Comparison of ENCODE assay signal across 29 mouse cellular contexts in the genomic region with DNA sequence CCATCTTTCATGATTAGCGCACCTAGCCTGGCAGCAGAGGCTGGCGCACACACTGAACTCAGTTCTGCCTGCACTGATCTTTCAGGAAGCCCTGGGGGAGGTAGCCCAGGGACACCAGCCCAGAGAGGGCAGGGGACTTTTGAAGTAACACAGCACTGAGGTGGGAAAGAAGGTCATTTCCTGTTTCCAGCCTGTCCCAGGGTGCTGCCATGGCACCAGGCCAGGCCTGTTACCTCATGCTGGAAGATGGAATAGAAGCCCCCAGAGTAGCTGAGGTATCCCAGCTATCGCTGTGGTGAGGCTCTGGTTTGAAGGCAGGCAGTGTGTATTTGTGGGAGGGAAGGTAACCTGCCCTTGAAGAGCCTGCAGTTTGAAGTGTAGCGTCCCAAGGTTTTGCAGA. TPM values are rescaled to one million over a fixed set of nuclear protein-coding genes. Genes with fewer than 3 reads are reported as not detected.
DNase-seq lines count a peak whose midpoint lies in the region; ATAC-seq and TF ChIP-seq lines count a peak whose summit lies in the region.
"Had no signal": no experiment of that assay in that cellular context is flagged by ENCODE, and none has a peak within 500 bp of the region (broad histone marks: within the 10 kb centered on the region; RNA-seq: fewer than 3 reads in every experiment).

No protein-coding gene starts in this region.

- no peak overlapping the region for H3K9ac ChIP-seq in embryonic facial prominence, embryonic 12.5 days
- H3K9ac ChIP-seq in intestine, postnatal 0 days (ENCODE audit: low read depth, low read length), result no peak overlapping the region
- H3K9ac ChIP-seq in intestine, embryonic 15.5 days, result no peak overlapping the region
- 0 out of 2 replicates have a peak overlapping the region, but pooled peaks have one; percentile 36 for H3K9ac ChIP-seq in ES-E14 (ENCODE audit: insufficient read depth, low read depth, low read length, poor library complexity, severe bottlenecking)
- H3K9ac ChIP-seq: embryonic facial prominence, embryonic 13.5 days; embryonic facial prominence, embryonic 15.5 days; forebrain, embryonic 12.5 days had no signal

- H3K4me3 ChIP-seq in embryonic facial prominence, embryonic 12.5 days, result no peak overlapping the region
- no peak overlapping the region for H3K4me3 ChIP-seq in embryonic facial prominence, embryonic 10.5 days
- H3K4me3 ChIP-seq in intestine, postnatal 0 days (ENCODE audit: low read depth, low read length), result no peak overlapping the region
- no peak overlapping the region for H3K4me3 ChIP-seq in intestine, embryonic 15.5 days (replicated peaks)
- no peak overlapping the region for H3K4me3 ChIP-seq in ES-E14 (ENCODE audit: insufficient read depth in 1 of 2, low read depth in 1 of 2, low read length in 2 of 2, poor library complexity in 1 of 2, severe bottlenecking in 1 of 2)
- H3K4me3 ChIP-seq: embryonic facial prominence, embryonic 13.5 days; embryonic facial prominence, embryonic 15.5 days; erythroblast, embryonic 14.5 days; forebrain, embryonic 10.5 days; forebrain, embryonic 12.5 days had no signal

- intact Hi-C loops in gastrocnemius, postnatal 14 days (cut with DNase I; ENCODE audit: low total_unique reads), result loop anchor here (5.0 kb wide), 1 partner anchor 143 kb away; no protein-coding TSS in a partner anchor

- H3K36me3 ChIP-seq in embryonic facial prominence, embryonic 12.5 days, result peaks cover 79% of the 10 kb centered on the region
- H3K36me3 ChIP-seq in embryonic facial prominence, embryonic 10.5 days (replicated peaks), result peaks cover 93% of the 10 kb centered on the region
- peaks cover 11% of the 10 kb centered on the region for H3K36me3 ChIP-seq in intestine, postnatal 0 days (ENCODE audit: control insufficient read depth, insufficient read depth)
- H3K36me3 ChIP-seq in intestine, embryonic 15.5 days, result peaks cover 19% of the 10 kb centered on the region
- peaks cover 33% of the 10 kb centered on the region; the same call in 1 of the 2 replicates for H3K36me3 ChIP-seq in ES-E14 (ENCODE audit: control insufficient read depth, insufficient read depth, low read length, poor library complexity, severe bottlenecking)

- no peak; the same call in 1 of the 2 replicates for ATAC-seq in embryonic facial prominence, embryonic 12.5 days (ENCODE audit: insufficient number of reproducible peaks, insufficient read depth, low FRiP score, low TSS enrichment)
- no peak for ATAC-seq in intestine, postnatal 0 days
- no peak for ATAC-seq in intestine, embryonic 15.5 days
- ATAC-seq: activated CD4-positive, CD25-positive, alpha-beta regulatory T cell, adult 4 months; CD4-positive, CD25-positive, alpha-beta regulatory T cell, adult 4 months; forebrain, embryonic 14.5 days; forebrain, embryonic 16.5 days; Patski had no signal

- no peak overlapping the region for H3K4me2 ChIP-seq in embryonic facial prominence, embryonic 12.5 days (replicated peaks)
- no peak overlapping the region for H3K4me2 ChIP-seq in intestine, postnatal 0 days (replicated peaks; ENCODE audit: low read depth)
- H3K4me2 ChIP-seq in intestine, embryonic 15.5 days (replicated peaks), result no peak overlapping the region
- H3K4me2 ChIP-seq: embryonic facial prominence, embryonic 13.5 days; embryonic facial prominence, embryonic 15.5 days; forebrain, embryonic 12.5 days had no signal

- no peak for DNase-seq in embryonic facial prominence, embryonic 10.5 days (ENCODE audit: low spot score)
- peak; percentile 22 for DNase-seq in gastrocnemius, postnatal 14 days
- no peak for DNase-seq in gastrocnemius, adult 18-20 months (ENCODE audit: low spot score)
- no peak for DNase-seq in ES-E14 (ENCODE audit: low read depth, low spot score)
- no peak for DNase-seq in Muller cell, postnatal 12 days (ENCODE audit: inconsistent ontology term)
- DNase-seq: adrenal gland, adult 8-10 months; adrenal gland, postnatal 14 days; adrenal gland, postnatal 36 days; B cell, adult 2 months; cerebellum, adult 11 months; cerebellum, adult 18-20 months; cerebellum, adult 8-10 months; cerebellum, adult 9-11 months; cerebellum, postnatal 36 days; embryo, embryonic 11 days had no signal

- in situ Hi-C loops in ES-E14 (cut with MboI; ENCODE audit: low sequenced_read_pairs in 2 of 2, unreplicated experiment in 2 of 2), result loop anchor here in 1 of 2 experiments (25.0 kb wide), 1 partner anchor 412 kb away; a partner anchor contains a TSS

- H3K9me3 ChIP-seq in embryonic facial prominence, embryonic 12.5 days, result no peaks in the 10 kb centered on the region
- peaks cover 4% of the 10 kb centered on the region; the same call in 1 of the 2 replicates for H3K9me3 ChIP-seq in embryonic facial prominence, embryonic 10.5 days
- no peaks in the 10 kb centered on the region for H3K9me3 ChIP-seq in intestine, postnatal 0 days (ENCODE audit: control insufficient read depth)
- H3K9me3 ChIP-seq in intestine, embryonic 15.5 days, result no peaks in the 10 kb centered on the region
- H3K9me3 ChIP-seq in ES-E14 (ENCODE audit: control insufficient read depth, insufficient read depth, low read depth, low read length), result no peaks in the 10 kb centered on the region
- H3K9me3 ChIP-seq: embryonic facial prominence, embryonic 13.5 days; embryonic facial prominence, embryonic 15.5 days; forebrain, embryonic 12.5 days had no signal

- H3K27ac ChIP-seq in embryonic facial prominence, embryonic 12.5 days, result 0 out of 2 replicates have a peak overlapping the region, but pooled peaks have one; percentile 7
- H3K27ac ChIP-seq in embryonic facial prominence, embryonic 10.5 days (replicated peaks), result no peak overlapping the region
- peak overlapping the region; percentile 23; the same call in 1 of the 2 replicates for H3K27ac ChIP-seq in intestine, postnatal 0 days (ENCODE audit: low read depth, low read length)
- H3K27ac ChIP-seq in intestine, embryonic 15.5 days, result no peak overlapping the region
- H3K27ac ChIP-seq in ES-E14 (ENCODE audit: insufficient read depth, low read depth, low read length, poor library complexity, severe bottlenecking), result no peak overlapping the region; the same call in 1 of the 2 replicates
- H3K27ac ChIP-seq: embryonic facial prominence, embryonic 13.5 days; embryonic facial prominence, embryonic 15.5 days; forebrain, embryonic 10.5 days; forebrain, embryonic 12.5 days had no signal

- H3K27me3 ChIP-seq in embryonic facial prominence, embryonic 12.5 days, result no peaks in the 10 kb centered on the region
- H3K27me3 ChIP-seq in embryonic facial prominence, embryonic 10.5 days (replicated peaks; ENCODE audit: low read depth, poor library complexity, severe bottlenecking), result no peaks in the 10 kb centered on the region
- H3K27me3 ChIP-seq in intestine, postnatal 0 days (replicated peaks; ENCODE audit: control insufficient read depth, insufficient read depth, low read length), result no peaks in the 10 kb centered on the region
- no peaks in the 10 kb centered on the region for H3K27me3 ChIP-seq in intestine, embryonic 15.5 days (replicated peaks)
- H3K27me3 ChIP-seq: CH12.LX; embryonic facial prominence, embryonic 13.5 days; embryonic facial prominence, embryonic 15.5 days; forebrain, embryonic 12.5 days; Patski had no signal

- TF ChIP-seq CTCF in intestine, postnatal 0 days (IDR thresholded peaks at IDR 0.05; ENCODE audit: low read depth), result no peak

- no peaks in the 10 kb centered on the region for H3K4me1 ChIP-seq in embryonic facial prominence, embryonic 12.5 days
- H3K4me1 ChIP-seq in embryonic facial prominence, embryonic 10.5 days, result peaks cover 3% of the 10 kb centered on the region; the same call in 1 of the 2 replicates
- no peaks in the 10 kb centered on the region for H3K4me1 ChIP-seq in intestine, postnatal 0 days (replicated peaks; ENCODE audit: control insufficient read depth, insufficient read depth, low read length)
- 0 out of 2 replicates have a peak, but pooled peaks cover 3% of the 10 kb centered on the region for H3K4me1 ChIP-seq in intestine, embryonic 15.5 days (replicated peaks)
- peaks cover 0 to 12% of the 10 kb centered on the region in 2 experiments; a peak in 2 of 4 replicates for H3K4me1 ChIP-seq in ES-E14 (ENCODE audit: control insufficient read depth in 2 of 2, insufficient read depth in 2 of 2, low read length in 2 of 2, poor library complexity in 1 of 2)
- H3K4me1 ChIP-seq: embryonic facial prominence, embryonic 13.5 days; embryonic facial prominence, embryonic 15.5 days; forebrain, embryonic 12.5 days had no signal

- 87% methylated on average over 4 of the region's 4 CpGs for WGBS in embryonic facial prominence, embryonic 12.5 days
- 93% methylated on average over 4 of the region's 4 CpGs for WGBS in embryonic facial prominence, embryonic 10.5 days
- WGBS in intestine, postnatal 0 days, result 86% methylated on average over 4 of the region's 4 CpGs
- 85% methylated on average over 4 of the region's 4 CpGs for WGBS in intestine, embryonic 15.5 days

RNA-seq across cellular contexts. Expression of a gene that starts 16.7 kb away (rescaled TPM):
- polyA plus RNA-seq in embryonic facial prominence, embryonic 12.5 days (2016; fragmentation: Nextera tagmentation; extraction: Ambion mirVana), result 36.5 and 39.7 TPM in 2 replicates
- 14.8 and 15.0 TPM in 2 replicates for polyA plus RNA-seq in embryonic facial prominence, embryonic 10.5 days (2016; fragmentation: Nextera tagmentation; extraction: Ambion mirVana)
- 10 to 100 TPM in 1 of 2 experiments, 1 to 10 TPM in 1; 8.0 to 10.2 TPM for total RNA-seq in gastrocnemius, postnatal 14 days (2021)
- 1 to 10 TPM; 2.2 to 2.8 TPM for total RNA-seq in gastrocnemius, adult 18-20 months (2021)
- 6.6 and 7.5 TPM in 2 replicates for polyA plus RNA-seq in intestine, postnatal 0 days (2015; fragmentation: Nextera tagmentation; extraction: Ambion mirVana)
- polyA plus RNA-seq in intestine, embryonic 15.5 days (2015; fragmentation: Nextera tagmentation; extraction: Ambion mirVana), result 16.2 and 16.5 TPM in 2 replicates
- 11.9 and 14.1 TPM in 2 replicates for total RNA-seq in ES-E14 (2012; rRNA removed)
- polyA plus RNA-seq: activated CD4-positive, CD25-positive, alpha-beta regulatory T cell, adult 4 months had no signal

RNA-seq across cellular contexts. Expression of a gene that starts 42.1 kb away (rescaled TPM):
- polyA plus RNA-seq in embryonic facial prominence, embryonic 12.5 days (2016; fragmentation: Nextera tagmentation; extraction: Ambion mirVana), result 16.1 and 19.6 TPM in 2 replicates
- 18.4 and 18.7 TPM in 2 replicates for polyA plus RNA-seq in embryonic facial prominence, embryonic 10.5 days (2016; fragmentation: Nextera tagmentation; extraction: Ambion mirVana)
- 1 to 10 TPM; 3.9 to 4.1 TPM for total RNA-seq in gastrocnemius, postnatal 14 days (2021)
- total RNA-seq in gastrocnemius, adult 18-20 months (2021), result 1 to 10 TPM; 2.6 to 2.9 TPM
- polyA plus RNA-seq in intestine, postnatal 0 days (2015; fragmentation: Nextera tagmentation; extraction: Ambion mirVana), result 16.8 and 18.7 TPM in 2 replicates
- 21.3 and 21.4 TPM in 2 replicates for polyA plus RNA-seq in intestine, embryonic 15.5 days (2015; fragmentation: Nextera tagmentation; extraction: Ambion mirVana)
- total RNA-seq in ES-E14 (2012; rRNA removed), result 12.8 and 18.3 TPM in 2 replicates

RNA-seq across cellular contexts. Expression of a gene that starts 46.5 kb away (rescaled TPM):
- polyA plus RNA-seq in embryonic facial prominence, embryonic 12.5 days (2016; fragmentation: Nextera tagmentation; extraction: Ambion mirVana), result 9.2 and 11.0 TPM in 2 replicates
- polyA plus RNA-seq in embryonic facial prominence, embryonic 10.5 days (2016; fragmentation: Nextera tagmentation; extraction: Ambion mirVana), result 5.1 and 5.6 TPM in 2 replicates
- 1 to 10 TPM; 3.2 to 3.9 TPM for total RNA-seq in gastrocnemius, postnatal 14 days (2021)
- 1 to 10 TPM; 3.8 to 4.2 TPM for total RNA-seq in gastrocnemius, adult 18-20 months (2021)
- 8.6 and 9.0 TPM in 2 replicates for polyA plus RNA-seq in intestine, postnatal 0 days (2015; fragmentation: Nextera tagmentation; extraction: Ambion mirVana)
- 8.8 and 9.4 TPM in 2 replicates for polyA plus RNA-seq in intestine, embryonic 15.5 days (2015; fragmentation: Nextera tagmentation; extraction: Ambion mirVana)
- total RNA-seq in ES-E14 (2012; rRNA removed), result 10.5 and 12.6 TPM in 2 replicates

Comparison
In these comparisons a context has a peak if more than half of its experiments do, and no peak if none do; other contexts are left out.
1. H3K27ac ChIP-seq: peak in embryonic facial prominence, embryonic 12.5 days (single experiment) and intestine, postnatal 0 days (single experiment); none in embryonic facial prominence, embryonic 10.5 days (single experiment), intestine, embryonic 15.5 days (single experiment) and ES-E14 (single experiment).